Mouse (Mus musculus) myocyte (in vitro differentiated cells): ENCODE measurements around the gene Traf3. TPM values are rescaled to one million over a fixed set of nuclear protein-coding genes. Genes with fewer than 3 reads are reported as not detected.
A peak's percentile ranks its signal among the peaks of the same experiment; 100 is the strongest.

Experiments used
- H3K27me3 ChIP-seq: one replicate; pipeline ENCODE4 v1.6.1; 2011; ENCODE audit not compliant: control insufficient read depth, insufficient read depth, insufficient read length
- H3K36me3 ChIP-seq: one replicate; pipeline ENCODE4 v1.6.1; 2011; ENCODE audit not compliant: control insufficient read depth, insufficient read depth
- H3K4me2 ChIP-seq: one replicate; pipeline ENCODE4 v1.6.1; 2011; ENCODE audit warnings: low read depth, control low read depth
- H3K4me3 ChIP-seq: one replicate; pipeline ENCODE4 v1.5.1; 2011; ENCODE audit warnings: mild to moderate bottlenecking, control low read depth, moderate library complexity
- H3K79me2 ChIP-seq: one replicate; pipeline ENCODE4 v1.6.1; 2011; ENCODE audit not compliant: control insufficient read depth, insufficient read depth
- H3ac ChIP-seq: one replicate; pipeline ENCODE4 v1.6.1; 2011; ENCODE audit not compliant: control insufficient read depth, insufficient read length
- CEBPB ChIP-seq: IDR thresholded peaks from 2 replicates; pipeline ENCODE4 v1.6.1; 2011; ENCODE audit warnings: mild to moderate bottlenecking, moderate library complexity; ENCODE audit not compliant: poor library complexity, insufficient read depth, severe bottlenecking
- E2F4 ChIP-seq: IDR thresholded peaks from one replicate; pipeline ENCODE4 v1.6.1; 2011; ENCODE audit warnings: mild to moderate bottlenecking, control low read depth, moderate library complexity; ENCODE audit not compliant: insufficient read depth
- MAX ChIP-seq: IDR thresholded peaks from one replicate; pipeline ENCODE4 v1.6.1; 2011; ENCODE audit warnings: low read depth, mild to moderate bottlenecking, control low read depth
- MYOD1 ChIP-seq, 3 experiments: IDR thresholded peaks; one replicate each; pipeline ENCODE4 v1.6.1; 2011; ENCODE audit warnings: control low read depth in 2 of 3, low read depth in 2 of 3, mild to moderate bottlenecking in 2 of 3, moderate library complexity in 1 of 3; ENCODE audit not compliant: insufficient read length in 2 of 3, control insufficient read depth in 1 of 3
- MYOG ChIP-seq, 3 experiments: IDR thresholded peaks; one replicate each; pipeline ENCODE4 v1.6.1; 2011; ENCODE audit warnings: control low read depth in 2 of 3, low read depth in 2 of 3, mild to moderate bottlenecking in 2 of 3; ENCODE audit not compliant: insufficient read length in 2 of 3, control insufficient read depth in 1 of 3, insufficient read depth in 1 of 3
- POLR2A ChIP-seq: IDR thresholded peaks from one replicate; pipeline ENCODE4 v1.6.1; 2011; ENCODE audit warnings: low read depth, mild to moderate bottlenecking, control low read depth, moderate library complexity; ENCODE audit not compliant: insufficient read length
- POLR2AphosphoS2 ChIP-seq: IDR thresholded peaks from one replicate; pipeline ENCODE4 v1.6.1; 2011; ENCODE audit warnings: low read depth, control low read depth; ENCODE audit not compliant: insufficient read length
- REST ChIP-seq: IDR thresholded peaks from one replicate; pipeline ENCODE4 v1.6.1; 2011; ENCODE audit warnings: mild to moderate bottlenecking, control low read depth, moderate library complexity; ENCODE audit not compliant: insufficient read depth, insufficient read length
- SRF ChIP-seq: IDR thresholded peaks from one replicate; pipeline ENCODE4 v1.6.1; 2011; ENCODE audit warnings: low read depth; ENCODE audit not compliant: control insufficient read depth, insufficient read length
- TCF12 ChIP-seq: IDR thresholded peaks from one replicate; pipeline ENCODE4 v1.6.1; 2011; ENCODE audit warnings: mild to moderate bottlenecking, control low read depth; ENCODE audit not compliant: poor library complexity, insufficient read depth, severe bottlenecking
- TCF3 ChIP-seq: IDR thresholded peaks from one replicate; pipeline ENCODE4 v1.6.1; 2011; ENCODE audit warnings: low read depth, control low read depth; ENCODE audit not compliant: insufficient read length
- USF1 ChIP-seq: IDR thresholded peaks from one replicate; pipeline ENCODE4 v1.6.1; 2011; ENCODE audit warnings: low read depth, mild to moderate bottlenecking, control low read depth, moderate library complexity
- polyA plus RNA-seq: library from polyadenylated mRNA; unstranded; fragments of >200 nt; fragmentation: generic; extraction: Trizol; gene quantifications from one replicate; pipeline ENCODE4 v1.2.1, GENCODE M21; 2012; ENCODE audit warnings: missing spikeins

Traf3 gene
- polyA plus RNA-seq, 1 experiment, result 8.7 TPM

GRCm38 (mm10) chr12:111250116-111250515 lies 83.9 kb downstream of the Traf3 start:
- Histone ChIP-seq H3K79me2 (no peaks in the 10 kb centered on the region), H3K36me3 (no peaks in the 10 kb centered on the region), H3K27me3 (no peaks in the 10 kb centered on the region), H3K4me3 (no peak overlapping the region), H3K4me2 (no peak overlapping the region), H3ac (no peak overlapping the region)
- TF ChIP-seq USF1 (no peak), TCF12 (no peak), SRF (no peak), MYOD1 (IDR thresholded peaks at IDR 0.05; ENCODE audit: control insufficient read depth in 1 of 3, insufficient read length in 2 of 3, low read depth in 2 of 3) (no peak), E2F4 (no peak), MYOG (IDR thresholded peaks at IDR 0.05; ENCODE audit: control insufficient read depth in 1 of 3, insufficient read depth in 1 of 3, insufficient read length in 2 of 3, low read depth in 2 of 3) (no peak), MAX (no peak), POLR2A (no peak), REST (no peak), POLR2AphosphoS2 (no peak), CEBPB (no peak), TCF3 (no peak)

- H3K79me2 ChIP-seq, result no peaks in the 10 kb centered on the region
- H3K4me2 ChIP-seq, result no peak overlapping the region
- no peaks in the 10 kb centered on the region for H3K27me3 ChIP-seq
- H3K36me3 ChIP-seq, result peaks cover 8% of the 10 kb centered on the region
- TF ChIP-seq MAX (no peak), CEBPB (no peak), E2F4 (no peak), SRF (no peak), USF1 (no peak), MYOG (IDR thresholded peaks at IDR 0.05; ENCODE audit: control insufficient read depth in 1 of 3, insufficient read depth in 1 of 3, insufficient read length in 2 of 3, low read depth in 2 of 3) (peak in 2 of 3 experiments; percentile 13 to 54), TCF12 (no peak), POLR2A (no peak), MYOD1 (IDR thresholded peaks at IDR 0.05; ENCODE audit: control insufficient read depth in 1 of 3, insufficient read length in 2 of 3, low read depth in 2 of 3) (peak in 2 of 3 experiments; percentile 42 to 53)
- no peak overlapping the region for H3K4me3 ChIP-seq
- H3ac ChIP-seq, result no peak overlapping the region
Observed at GRCm38 (mm10) chr12:111251227-111251626, 85.1 kb downstream of the Traf3 start.

- Histone ChIP-seq H3K36me3 (peaks cover 7% of the 10 kb centered on the region), H3K27me3 (no peaks in the 10 kb centered on the region), H3K4me2 (no peak overlapping the region), H3ac (no peak overlapping the region), H3K4me3 (no peak overlapping the region), H3K79me2 (no peaks in the 10 kb centered on the region)
- TF ChIP-seq SRF, result no peak
- TF ChIP-seq MYOG (IDR thresholded peaks at IDR 0.05; ENCODE audit: control insufficient read depth in 1 of 3, insufficient read depth in 1 of 3, insufficient read length in 2 of 3, low read depth in 2 of 3), result peak in 2 of 3 experiments; percentile 96 to 98
- TF ChIP-seq MYOD1 (IDR thresholded peaks at IDR 0.05; ENCODE audit: control insufficient read depth in 1 of 3, insufficient read length in 2 of 3, low read depth in 2 of 3), result peak in 2 of 3 experiments; percentile 81 to 89
- TF ChIP-seq E2F4, result no peak
- TF ChIP-seq TCF12, result peak; percentile 24
- peak; percentile 56 for TF ChIP-seq TCF3
Observed at GRCm38 (mm10) chr12:111263650-111264049, 97.5 kb downstream of the Traf3 start.

GRCm38 (mm10) chr12:111265212-111265611 lies 99.0 kb downstream of the Traf3 start:
- Histone ChIP-seq H3K79me2 (no peaks in the 10 kb centered on the region), H3K4me2 (no peak overlapping the region), H3K4me3 (no peak overlapping the region), H3K36me3 (no peaks in the 10 kb centered on the region), H3K27me3 (no peaks in the 10 kb centered on the region), H3ac (no peak overlapping the region)
- TF ChIP-seq TCF3 (no peak), REST (no peak), CEBPB (no peak), SRF (no peak), POLR2AphosphoS2 (no peak), MYOG (IDR thresholded peaks at IDR 0.05; ENCODE audit: control insufficient read depth in 1 of 3, insufficient read depth in 1 of 3, insufficient read length in 2 of 3, low read depth in 2 of 3) (no peak), USF1 (no peak), MAX (no peak), POLR2A (no peak), E2F4 (no peak), MYOD1 (IDR thresholded peaks at IDR 0.05; ENCODE audit: control insufficient read depth in 1 of 3, insufficient read length in 2 of 3, low read depth in 2 of 3) (no peak), TCF12 (no peak)

- H3K36me3 ChIP-seq, result no peaks in the 10 kb centered on the region
- no peak overlapping the region for H3K4me3 ChIP-seq
- H3K79me2 ChIP-seq, result no peaks in the 10 kb centered on the region
- no peak overlapping the region for H3ac ChIP-seq
- TF ChIP-seq USF1, result no peak
- no peak for TF ChIP-seq TCF3
- TF ChIP-seq POLR2AphosphoS2, result no peak
- no peak for TF ChIP-seq MYOD1 (IDR thresholded peaks at IDR 0.05; ENCODE audit: control insufficient read depth in 1 of 3, insufficient read length in 2 of 3, low read depth in 2 of 3)
- H3K4me2 ChIP-seq, result no peak overlapping the region
- H3K27me3 ChIP-seq, result no peaks in the 10 kb centered on the region
Observed at GRCm38 (mm10) chr12:111266592-111266991, 100.4 kb downstream of the Traf3 start.
